Mouse (Mus musculus) embryonic facial prominence, embryonic 11.5 days (tissue): Measurements from ENCODE around the gene Nfib. TPM values are rescaled to one million over a fixed set of nuclear protein-coding genes. Genes with fewer than 3 reads are reported as not detected.
"Not testable (repeated sequence)": the region's sequence is repeated elsewhere in the genome, so short reads cannot be mapped to it uniquely, and the experiment has no call there.

Experiments used
- ATAC-seq: fragments of 200-750 bp; cut with Nextera tagmentation; replicated peaks from 2 replicates; pipeline ENCODE4 v1.8.0; 2017; ENCODE audit warnings: low read depth; ENCODE audit not compliant: insufficient number of reproducible peaks, low FRiP score, low TSS enrichment
- DNase-seq: peaks from one replicate; pipeline ENCODE4 v3.0.0-alpha.2; 2015; ENCODE audit warnings: low spot score
- H3K27ac ChIP-seq: fragments of 300-500 bp; sonication (generic); replicated peaks from 2 replicates; pipeline ENCODE4 v1.5.1; 2014; ENCODE audit warnings: mild to moderate bottlenecking, low read depth, low read length, control low read depth
- H3K27me3 ChIP-seq: fragments of 300-500 bp; sonication (generic); 2 replicates; pipeline ENCODE4 v1.6.1; 2014; ENCODE audit warnings: mild to moderate bottlenecking, low read length, moderate library complexity, mixed read lengths; ENCODE audit not compliant: control insufficient read depth, insufficient read depth
- H3K36me3 ChIP-seq: fragments of 300-500 bp; sonication (generic); replicated peaks from 2 replicates; pipeline ENCODE4 v1.6.1; 2014; ENCODE audit warnings: low read depth, mild to moderate bottlenecking, low read length, moderate library complexity, mixed read lengths; ENCODE audit not compliant: control insufficient read depth, insufficient read depth
- H3K4me1 ChIP-seq: fragments of 300-500 bp; sonication (generic); 2 replicates; pipeline ENCODE4 v1.6.1; 2014; ENCODE audit warnings: low read length, mixed read lengths; ENCODE audit not compliant: control insufficient read depth, insufficient read depth
- H3K4me2 ChIP-seq: fragments of 300-500 bp; sonication (generic); 2 replicates; pipeline ENCODE4 v1.6.1; 2014; ENCODE audit warnings: low read depth, mild to moderate bottlenecking, control low read depth, low read length, moderate library complexity
- H3K4me3 ChIP-seq: fragments of 300-500 bp; sonication (generic); 2 replicates; pipeline ENCODE4 v1.5.1; 2014; ENCODE audit warnings: low read depth, low read length, control low read depth
- H3K9ac ChIP-seq: fragments of 300-500 bp; sonication (generic); replicated peaks from 2 replicates; pipeline ENCODE4 v1.6.1; 2014; ENCODE audit warnings: mild to moderate bottlenecking, control low read depth, low read length
- H3K9me3 ChIP-seq: fragments of 300-500 bp; sonication (generic); replicated peaks from 2 replicates; pipeline ENCODE4 v1.6.1; 2016; ENCODE audit warnings: mild to moderate bottlenecking, low read length, inconsistent platforms, mixed read lengths; ENCODE audit not compliant: control insufficient read depth
- WGBS: fragments of 180-500 bp; shearing (Covaris S2); extraction: QIAGEN DNeasy Blood & Tissue Kit; methylation state at CpG from one replicate; pipeline ENCODE4 v1.1.7; 2014; 5-methylcytosine and 5-hydroxymethylcytosine counted together
- polyA plus RNA-seq: library from polyadenylated mRNA; unstranded; fragments of >200 nt; fragmentation: Nextera tagmentation; extraction: Ambion mirVana; gene quantifications from 2 replicates; pipeline ENCODE4 v1.2.1, GENCODE M21; 2014

Gene Nfib
- polyA plus RNA-seq, 1 experiment from 2014 or later, result 30.9 TPM

DNA sequence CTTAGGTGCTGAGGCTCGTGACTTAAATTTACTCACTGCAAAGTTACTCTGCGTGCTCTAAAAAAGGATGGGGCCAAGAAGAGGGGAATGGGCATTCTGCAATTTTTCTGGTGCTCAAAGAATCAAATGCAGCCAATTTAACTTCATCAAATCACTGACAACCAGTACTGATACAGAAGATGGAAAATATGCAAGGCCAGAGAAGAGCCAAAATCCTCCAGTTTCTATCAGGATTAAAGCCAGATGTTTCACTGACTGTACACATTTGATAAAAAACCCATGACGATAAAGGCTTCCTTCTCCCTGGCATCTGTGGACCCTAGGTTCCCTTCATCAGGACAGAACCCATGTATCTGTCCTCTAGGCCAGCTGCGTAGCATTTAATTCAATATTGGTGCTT, 433.5 kb downstream of the Nfib start:
- no peaks in the 10 kb centered on the region for H3K27me3 ChIP-seq
- peaks cover 2% of the 10 kb centered on the region; the same call in 1 of the 2 replicates for H3K4me1 ChIP-seq
- peak; percentile 30 for DNase-seq
- WGBS, result 67% methylated on average over 4 of the region's 4 CpGs
- ATAC-seq, result no peak
- H3K36me3 ChIP-seq, result no peaks in the 10 kb centered on the region
- H3K9ac ChIP-seq, result no peak overlapping the region
- no peaks in the 10 kb centered on the region for H3K9me3 ChIP-seq
- no peak overlapping the region for H3K27ac ChIP-seq
- H3K4me2 ChIP-seq, result no peak overlapping the region
- no peak overlapping the region for H3K4me3 ChIP-seq

GRCm38 (mm10) chr4:82271547-82271946, 434.0 kb downstream of the Nfib start:
- Histone ChIP-seq H3K4me2 (no peak overlapping the region), H3K36me3 (no peaks in the 10 kb centered on the region), H3K9me3 (no peaks in the 10 kb centered on the region), H3K4me3 (no peak overlapping the region), H3K4me1 (peaks cover 2% of the 10 kb centered on the region; the same call in 1 of the 2 replicates), H3K9ac (no peak overlapping the region), H3K27me3 (no peaks in the 10 kb centered on the region), H3K27ac (no peak overlapping the region)
- ATAC-seq, result no peak
- DNase-seq, result no peak
- whole genome bisulfite sequencing, result 73% methylated on average over 3 of the region's 3 CpGs

DNA sequence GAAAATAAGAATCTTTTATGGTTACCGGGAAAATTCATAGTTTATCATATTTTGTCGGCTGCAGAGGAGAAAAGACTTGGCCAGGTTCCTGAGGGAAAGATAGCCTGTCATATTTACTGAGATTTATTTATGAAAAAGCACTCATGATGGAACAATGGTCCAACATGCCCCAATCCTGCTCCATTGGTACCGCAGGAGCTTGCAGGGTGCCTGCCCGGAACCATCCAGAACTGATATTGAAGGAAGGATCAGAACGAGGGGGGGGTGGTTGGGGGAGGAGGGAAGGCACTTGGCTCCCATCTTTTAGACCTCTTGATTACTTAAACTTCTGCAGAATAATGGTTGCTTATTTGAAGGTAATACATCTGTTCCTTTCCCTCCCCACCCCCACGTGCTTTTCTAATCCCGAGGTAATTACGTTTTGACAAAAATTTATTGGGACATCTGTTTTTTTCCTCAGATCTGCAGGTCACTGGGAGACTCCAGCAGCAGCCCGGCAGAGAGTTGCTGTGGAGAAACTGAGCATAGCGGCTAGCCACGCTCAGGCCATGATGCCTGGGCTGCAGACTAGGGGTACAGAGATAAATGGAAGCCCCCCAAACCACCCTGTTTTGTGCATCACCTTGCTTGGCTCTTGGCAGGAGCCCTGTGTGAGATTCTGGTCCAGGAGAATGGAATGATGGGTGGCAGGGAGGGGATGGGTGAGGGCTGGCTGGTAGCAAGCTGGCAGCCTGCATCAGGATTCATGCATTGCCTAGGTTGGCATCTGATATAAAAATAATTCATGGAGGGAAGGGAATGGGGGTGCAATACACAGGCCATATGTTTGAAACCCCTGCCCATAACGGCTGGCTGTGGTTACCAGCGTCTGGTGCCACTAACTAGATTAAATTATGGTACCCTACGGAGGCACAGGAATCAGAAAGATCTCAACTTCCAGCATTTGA, 437.4 kb downstream of the Nfib start:
- Histone ChIP-seq H3K4me2 (no peak overlapping the region), H3K9ac (no peak overlapping the region), H3K27ac (no peak overlapping the region), H3K4me1 (peaks cover 2% of the 10 kb centered on the region; the same call in 1 of the 2 replicates), H3K4me3 (no peak overlapping the region), H3K9me3 (no peaks in the 10 kb centered on the region), H3K27me3 (no peaks in the 10 kb centered on the region), H3K36me3 (no peaks in the 10 kb centered on the region)
- DNase-seq, result peak; percentile 42
- no peak for ATAC-seq
- WGBS, result 52% methylated on average over 14 of the region's 14 CpGs

- no peak overlapping the region for H3K4me3 ChIP-seq
- no peaks in the 10 kb centered on the region for H3K36me3 ChIP-seq
- H3K4me1 ChIP-seq, result peaks cover 2% of the 10 kb centered on the region; the same call in 1 of the 2 replicates
- DNase-seq (peak; percentile 45), ATAC-seq (no peak)
- H3K27ac ChIP-seq, result no peak overlapping the region
- H3K9ac ChIP-seq, result no peak overlapping the region
- 36% methylated on average over 4 of the region's 4 CpGs for WGBS
- no peaks in the 10 kb centered on the region for H3K9me3 ChIP-seq
- no peaks in the 10 kb centered on the region for H3K27me3 ChIP-seq
- no peak overlapping the region for H3K4me2 ChIP-seq
Measured at GRCm38 (mm10) chr4:82266066-82266619, 439.4 kb downstream of the Nfib start.

DNA sequence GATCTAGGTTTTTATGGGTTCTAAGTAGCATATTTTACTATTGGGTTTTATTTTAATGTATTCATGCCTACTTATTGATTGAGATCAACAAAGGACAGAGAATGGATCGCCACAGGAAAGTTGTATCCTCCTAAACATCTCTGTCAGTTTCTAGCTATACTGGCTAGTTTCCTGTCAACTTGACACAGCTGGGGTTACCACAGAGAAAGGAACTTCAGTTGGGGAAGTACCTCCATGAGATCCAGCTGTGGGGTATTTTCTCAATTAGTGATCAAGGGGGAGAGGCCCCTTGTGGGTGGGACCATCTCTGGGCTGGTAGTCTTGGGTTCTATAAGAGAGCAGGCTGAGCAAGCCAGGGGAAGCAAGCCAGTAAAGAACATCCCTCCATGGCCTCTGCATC, 447.0 kb downstream of the Nfib start:
- not testable (repeated sequence) for H3K4me3 ChIP-seq, H3K9me3 ChIP-seq, H3K4me1 ChIP-seq, DNase-seq, H3K27ac ChIP-seq, H3K36me3 ChIP-seq, H3K4me2 ChIP-seq, H3K9ac ChIP-seq, ATAC-seq, H3K27me3 ChIP-seq
- WGBS, result 95% methylated on average over 1 of the region's 1 CpGs

GRCm38 (mm10) chr4:82252054-82252453, 453.5 kb downstream of the Nfib start:
- Histone ChIP-seq H3K36me3 (no peaks in the 10 kb centered on the region), H3K9ac (no peak overlapping the region), H3K4me3 (no peak overlapping the region), H3K27me3 (no peaks in the 10 kb centered on the region), H3K4me2 (no peak overlapping the region), H3K4me1 (peaks cover 2% of the 10 kb centered on the region; the same call in 1 of the 2 replicates), H3K9me3 (no peaks in the 10 kb centered on the region), H3K27ac (no peak overlapping the region)
- ATAC-seq, result no peak
- 87% methylated on average over 8 of the region's 8 CpGs for WGBS
- no peak for DNase-seq

DNA sequence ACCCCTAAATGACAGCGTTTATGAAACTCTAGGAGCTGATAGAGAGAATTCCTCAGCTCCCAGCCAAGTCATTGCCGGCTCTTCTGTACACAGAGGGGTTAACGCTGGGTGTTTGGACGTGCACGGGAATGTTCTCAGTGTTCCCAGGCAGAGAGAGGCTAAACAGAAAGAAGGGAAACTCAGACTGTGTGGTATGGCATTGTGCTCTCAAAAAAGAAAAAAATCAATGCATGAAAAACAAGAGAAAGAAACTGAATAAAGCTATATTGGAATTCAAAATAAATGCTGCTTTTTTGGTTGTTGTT, 455.2 kb downstream of the Nfib start:
- ATAC-seq (0 out of 2 replicates have a peak, but pooled peaks have one; percentile 75), DNase-seq (peak; percentile 50)
- 28% methylated on average over 5 of the region's 5 CpGs for WGBS
- no peak overlapping the region for H3K9ac ChIP-seq
- no peaks in the 10 kb centered on the region for H3K27me3 ChIP-seq
- H3K9me3 ChIP-seq, result no peaks in the 10 kb centered on the region
- no peaks in the 10 kb centered on the region for H3K36me3 ChIP-seq
- H3K4me1 ChIP-seq, result peaks cover 2% of the 10 kb centered on the region; the same call in 1 of the 2 replicates
- peak overlapping the region; percentile 57; the same call in 1 of the 2 replicates for H3K27ac ChIP-seq
- H3K4me3 ChIP-seq, result no peak overlapping the region
- no peak overlapping the region for H3K4me2 ChIP-seq
